Mouse (Mus musculus) limb, embryonic 13.5 days (tissue): Measurements from ENCODE around the gene Fastkd5. TPM values are rescaled to one million over a fixed set of nuclear protein-coding genes. Genes with fewer than 3 reads are reported as not detected.
"Not testable (repeated sequence)": the region's sequence is repeated elsewhere in the genome, so short reads cannot be mapped to it uniquely, and the experiment has no call there.

Experiments used
- ATAC-seq: fragments of 200-750 bp; cut with Nextera tagmentation; 2 replicates; pipeline ENCODE4 v1.8.0; 2017; ENCODE audit warnings: low read depth, moderate number of reproducible peaks, moderate TSS enrichment; ENCODE audit not compliant: low FRiP score
- H3K27ac ChIP-seq: fragments of 300-500 bp; sonication (generic); 2 replicates; pipeline ENCODE4 v1.5.1; 2015; ENCODE audit warnings: inconsistent platforms, mild to moderate bottlenecking, moderate library complexity
- H3K27me3 ChIP-seq: fragments of 300-500 bp; sonication (generic); 2 replicates; pipeline ENCODE4 v1.6.1; 2015; ENCODE audit warnings: mild to moderate bottlenecking, inconsistent platforms
- H3K36me3 ChIP-seq: fragments of 300-500 bp; sonication (generic); 2 replicates; pipeline ENCODE4 v1.6.1; 2015; ENCODE audit warnings: inconsistent platforms, mild to moderate bottlenecking, moderate library complexity
- H3K4me1 ChIP-seq: fragments of 300-500 bp; sonication (generic); 2 replicates; pipeline ENCODE4 v1.6.1; 2015; ENCODE audit warnings: inconsistent platforms
- H3K4me2 ChIP-seq: fragments of 300-500 bp; sonication (generic); replicated peaks from 2 replicates; pipeline ENCODE4 v1.6.1; 2015; ENCODE audit warnings: inconsistent platforms, mild to moderate bottlenecking, moderate library complexity
- H3K4me3 ChIP-seq: fragments of 300-500 bp; sonication (generic); 2 replicates; pipeline ENCODE4 v1.5.1; 2015; ENCODE audit warnings: moderate library complexity, mild to moderate bottlenecking, inconsistent platforms
- H3K9ac ChIP-seq: fragments of 300-500 bp; sonication (generic); 2 replicates; pipeline ENCODE4 v1.6.1; 2015; ENCODE audit warnings: mild to moderate bottlenecking, inconsistent platforms
- H3K9me3 ChIP-seq: fragments of 300-500 bp; sonication (generic); 2 replicates; pipeline ENCODE4 v1.6.1; 2016; ENCODE audit warnings: inconsistent platforms
- WGBS: fragments of 180-500 bp; shearing (Covaris S2); methylation state at CpG from one replicate; pipeline ENCODE4 v1.1.7; 2015; 5-methylcytosine and 5-hydroxymethylcytosine counted together
- polyA plus RNA-seq: library from polyadenylated mRNA; unstranded; fragments of >200 nt; fragmentation: Nextera tagmentation; extraction: Ambion mirVana; gene quantifications from 2 replicates; pipeline ENCODE4 v1.2.1, GENCODE M21; 2015

The Fastkd5 gene
- polyA plus RNA-seq, 1 experiment from 2014 or later: 16.0 TPM

GRCm38 (mm10) chr2:130649028-130649427 is 19.2 kb upstream of the Fastkd5 start:
- not testable (repeated sequence) for ATAC-seq, H3K4me2 ChIP-seq, H3K27ac ChIP-seq, H3K27me3 ChIP-seq, H3K4me3 ChIP-seq, H3K9me3 ChIP-seq, H3K9ac ChIP-seq, H3K4me1 ChIP-seq
- WGBS: 84% methylated on average over 6 of the region's 6 CpGs
- H3K36me3 ChIP-seq: peaks cover 34% of the 10 kb centered on the region

DNA sequence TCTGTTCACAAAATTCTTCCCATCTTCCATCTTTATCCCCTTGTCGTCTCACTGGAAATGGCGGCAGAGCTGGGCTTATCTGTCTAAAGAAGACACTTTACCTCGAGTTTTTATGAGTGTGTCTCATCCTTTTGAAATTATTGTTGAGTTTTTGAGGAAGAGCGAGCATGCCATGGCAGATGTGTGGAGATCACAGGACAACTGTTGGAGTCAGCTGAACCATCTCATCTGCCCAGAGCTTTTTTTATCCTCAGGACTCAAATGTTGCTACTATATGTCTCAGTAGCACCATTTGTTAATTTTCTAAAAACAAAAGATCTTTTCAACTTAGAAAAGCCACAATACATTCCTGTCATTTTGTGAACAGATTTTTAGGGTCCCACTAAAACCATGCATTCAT is 15.4 kb upstream of the Fastkd5 start:
- WGBS: 81% methylated on average over 4 of the region's 4 CpGs
- Histone ChIP-seq H3K4me1 (peaks cover 11% of the 10 kb centered on the region), H3K4me3 (no peak overlapping the region)

DNA sequence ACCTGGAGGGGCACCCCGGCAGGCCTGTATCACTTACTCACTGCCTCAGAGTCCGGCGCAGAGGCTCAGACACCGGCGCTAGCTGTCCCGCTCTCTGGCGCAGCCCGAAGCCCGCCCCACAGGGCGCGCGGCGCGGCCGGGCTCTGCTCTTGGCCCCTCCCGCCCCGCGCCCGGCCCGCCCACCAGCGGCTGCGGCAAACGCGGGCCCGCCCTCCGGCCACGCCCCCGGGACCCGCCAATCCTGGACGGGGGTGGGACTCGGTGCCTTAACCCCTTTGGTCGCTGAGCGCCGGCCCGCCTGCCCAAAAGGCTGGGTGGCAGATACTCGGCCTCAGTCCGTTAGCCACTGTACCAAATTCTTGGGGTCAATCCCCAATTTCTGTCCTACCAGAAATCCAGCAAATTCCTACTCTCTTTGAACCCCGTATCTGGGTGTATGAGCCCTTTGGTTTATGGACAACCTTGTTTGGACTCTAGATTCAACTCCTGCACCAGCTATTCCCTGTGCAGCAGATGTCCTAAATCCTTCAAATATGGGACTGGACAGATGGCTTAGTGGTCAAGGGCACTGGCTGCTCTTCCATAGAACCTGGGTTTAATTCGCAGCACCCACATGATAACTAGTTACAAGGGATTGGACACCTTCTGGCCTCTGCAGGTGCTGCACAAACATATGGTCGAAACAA is 13.0 kb upstream of the Fastkd5 start, which contains the start of gene Lzts3:
Gene Lzts3, minus strand, starts transcription at position 120 of the 686 bp plus-strand sequence.
- no peaks in the 10 kb centered on the region for H3K36me3 ChIP-seq
- peak within 1 kb of the TSS; percentile 94 for H3K4me2 ChIP-seq
- peak within 1 kb of the TSS; percentile 75 for H3K9ac ChIP-seq
- H3K27ac ChIP-seq: 0 out of 2 replicates have a peak within 1 kb of the TSS, but pooled peaks have one; percentile 22
- no peaks in the 10 kb centered on the region for H3K9me3 ChIP-seq
- H3K4me1 ChIP-seq: peaks cover 16% of the 10 kb centered on the region
- peak within 1 kb of the TSS; percentile 67 for H3K4me3 ChIP-seq
- H3K27me3 ChIP-seq: peaks cover 36% of the 10 kb centered on the region
- ATAC-seq: peak; percentile 96
- 3% methylated on average over 38 of the region's 40 CpGs for WGBS

More for the DNA sequence above, 15.4 kb upstream of the Fastkd5 start:
- Histone ChIP-seq H3K4me2 (no peak overlapping the region), H3K36me3 (peaks cover 3% of the 10 kb centered on the region; the same call in 1 of the 2 replicates), H3K9ac (no peak overlapping the region), H3K9me3 (no peaks in the 10 kb centered on the region), H3K27me3 (peaks cover 17% of the 10 kb centered on the region), H3K27ac (no peak overlapping the region)
- no peak for ATAC-seq

- H3K4me3 ChIP-seq: peak overlapping the region; percentile 67
- H3K36me3 ChIP-seq: no peaks in the 10 kb centered on the region
- peak; percentile 53 for ATAC-seq
- H3K4me2 ChIP-seq: peak overlapping the region; percentile 94
- H3K9ac ChIP-seq: peak overlapping the region; percentile 75
- WGBS: 1% methylated on average over 25 of the region's 27 CpGs
- H3K27ac ChIP-seq: 0 out of 2 replicates have a peak overlapping the region, but pooled peaks have one; percentile 22
- peaks cover 16% of the 10 kb centered on the region for H3K4me1 ChIP-seq
- peaks cover 42% of the 10 kb centered on the region for H3K27me3 ChIP-seq
- H3K9me3 ChIP-seq: no peaks in the 10 kb centered on the region
Measured at GRCm38 (mm10) chr2:130642197-130642660, 12.4 kb upstream of the Fastkd5 start.

DNA sequence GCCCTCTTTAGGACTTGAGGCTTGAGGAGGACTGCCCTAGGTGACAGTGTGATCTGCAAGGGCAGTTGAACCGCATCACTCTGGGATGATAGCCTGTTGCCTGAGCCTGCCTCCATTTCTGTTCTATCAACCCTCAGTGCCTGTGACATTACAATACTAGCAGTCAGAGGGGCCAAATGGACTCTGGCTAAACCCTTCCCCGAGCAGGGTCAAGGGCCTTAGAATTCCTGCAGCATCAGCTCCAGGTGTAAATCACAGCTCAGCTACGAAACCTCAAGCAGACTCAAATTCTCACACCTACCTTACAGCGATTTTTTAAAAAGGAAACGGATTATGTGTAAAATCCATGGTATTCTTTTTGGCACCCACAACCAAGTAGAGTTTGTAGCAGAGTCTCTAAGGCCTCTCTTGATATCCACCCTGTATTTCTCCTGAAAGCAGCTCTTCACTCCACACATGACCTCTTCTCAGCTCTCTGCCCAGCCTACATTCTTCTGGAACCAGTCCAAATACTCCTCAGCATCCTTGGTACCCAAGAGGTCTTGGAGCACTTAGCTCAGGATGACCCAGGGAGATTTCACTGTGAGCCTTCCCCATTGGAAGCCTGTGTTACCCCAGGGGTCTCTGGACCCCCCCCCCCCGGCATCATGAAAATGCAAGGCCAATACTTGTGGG is 11.7 kb upstream of the Fastkd5 start:
- H3K9ac ChIP-seq: no peak overlapping the region; the same call in 1 of the 2 replicates
- ATAC-seq: no peak
- no peaks in the 10 kb centered on the region for H3K9me3 ChIP-seq
- H3K4me2 ChIP-seq: peak overlapping the region; percentile 94
- peaks cover 16% of the 10 kb centered on the region for H3K4me1 ChIP-seq
- no peak overlapping the region for H3K27ac ChIP-seq
- no peaks in the 10 kb centered on the region for H3K36me3 ChIP-seq
- WGBS: 38% methylated on average over 6 of the region's 6 CpGs
- peaks cover 49% of the 10 kb centered on the region for H3K27me3 ChIP-seq
- peak overlapping the region; percentile 67 for H3K4me3 ChIP-seq

GRCm38 (mm10) chr2:130639276-130639675 is 9.4 kb upstream of the Fastkd5 start:
- Histone ChIP-seq H3K4me1 (peaks cover 36% of the 10 kb centered on the region), H3K9ac (no peak overlapping the region), H3K27ac (no peak overlapping the region), H3K27me3 (peaks cover 71% of the 10 kb centered on the region), H3K36me3 (no peaks in the 10 kb centered on the region; the same call in 1 of the 2 replicates), H3K9me3 (no peaks in the 10 kb centered on the region), H3K4me2 (no peak overlapping the region), H3K4me3 (no peak overlapping the region)
- 75% methylated on average over 6 of the region's 6 CpGs for WGBS
- ATAC-seq: no peak

DNA sequence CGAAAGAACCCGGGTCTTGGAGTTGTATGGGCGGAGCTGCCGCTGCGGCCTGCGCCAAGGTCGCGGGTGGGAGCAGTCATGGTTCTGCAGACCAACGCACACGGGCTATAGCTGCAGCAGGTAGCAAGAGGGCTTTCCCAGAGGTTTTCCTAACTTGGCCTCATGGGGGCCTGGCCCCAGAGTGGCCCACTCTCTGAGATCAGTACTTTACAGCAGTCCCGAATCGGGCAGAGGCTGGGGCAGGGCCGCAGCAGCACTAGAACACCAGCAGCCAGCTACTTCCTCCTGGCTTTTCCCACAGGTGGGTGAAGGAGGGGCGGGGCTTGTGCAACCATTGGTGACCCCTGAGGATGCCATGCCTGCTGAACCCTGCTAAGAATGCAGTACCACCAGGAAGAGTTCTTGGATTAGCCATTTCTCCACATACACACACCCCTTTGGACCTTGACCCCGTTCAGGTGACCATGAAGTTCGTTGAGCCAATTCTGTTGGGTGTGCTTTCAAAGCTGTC is 8.3 kb upstream of the Fastkd5 start:
- Histone ChIP-seq H3K9ac (no peak overlapping the region), H3K4me1 (peaks cover 38% of the 10 kb centered on the region), H3K27ac (no peak overlapping the region), H3K9me3 (no peaks in the 10 kb centered on the region), H3K4me3 (no peak overlapping the region), H3K36me3 (no peaks in the 10 kb centered on the region; the same call in 1 of the 2 replicates), H3K27me3 (peaks cover 82% of the 10 kb centered on the region), H3K4me2 (no peak overlapping the region)
- 28% methylated on average over 16 of the region's 16 CpGs for WGBS
- no peak for ATAC-seq

- peak overlapping the region; percentile 70 for H3K9ac ChIP-seq
- 12% methylated on average over 21 of the region's 21 CpGs for WGBS
- H3K9me3 ChIP-seq: no peaks in the 10 kb centered on the region
- H3K4me3 ChIP-seq: peak overlapping the region; percentile 46
- H3K36me3 ChIP-seq: no peaks in the 10 kb centered on the region; the same call in 1 of the 2 replicates
- peak overlapping the region; percentile 81 for H3K4me2 ChIP-seq
- H3K27ac ChIP-seq: no peak overlapping the region
- peaks cover 27% of the 10 kb centered on the region for H3K4me1 ChIP-seq
- H3K27me3 ChIP-seq: peaks cover 78% of the 10 kb centered on the region
- ATAC-seq: peak; percentile 37; the same call in 1 of the 2 replicates
Measured at GRCm38 (mm10) chr2:130635847-130636246, 6.0 kb upstream of the Fastkd5 start.

GRCm38 (mm10) chr2:130634739-130635411 is 5.0 kb upstream of the Fastkd5 start:
- Histone ChIP-seq H3K27ac (no peak overlapping the region), H3K36me3 (no peaks in the 10 kb centered on the region; the same call in 1 of the 2 replicates), H3K4me2 (peak overlapping the region; percentile 81), H3K4me3 (peak overlapping the region; percentile 46), H3K9me3 (no peaks in the 10 kb centered on the region), H3K4me1 (peaks cover 27% of the 10 kb centered on the region), H3K27me3 (peaks cover 72% of the 10 kb centered on the region), H3K9ac (peak overlapping the region; percentile 70)
- under 1% methylated on average over 38 of the region's 38 CpGs for WGBS
- peak; percentile 38 for ATAC-seq

- no peaks in the 10 kb centered on the region; the same call in 1 of the 2 replicates for H3K36me3 ChIP-seq
- H3K27me3 ChIP-seq: peaks cover 67% of the 10 kb centered on the region
- H3K4me1 ChIP-seq: peaks cover 27% of the 10 kb centered on the region
- no peaks in the 10 kb centered on the region for H3K9me3 ChIP-seq
- no peak for ATAC-seq
- H3K4me2 ChIP-seq: peak overlapping the region; percentile 81
- 18% methylated on average over 12 of the region's 14 CpGs for WGBS
- peak overlapping the region; percentile 70 for H3K9ac ChIP-seq
- no peak overlapping the region for H3K27ac ChIP-seq
- H3K4me3 ChIP-seq: peak overlapping the region; percentile 46
Measured at GRCm38 (mm10) chr2:130634006-130634738, 4.3 kb upstream of the Fastkd5 start.
